Mouse (Mus musculus) kidney, postnatal 10 days (tissue): ENCODE results near the gene Nipsnap3a.
A peak's percentile ranks its signal among the peaks of the same experiment; 100 is the strongest.

ENCODE experiments used
- DNase-seq: peaks from one replicate; pipeline ENCODE4 v3.0.0; 2021; ENCODE audit warnings: mixed read lengths

Gene Nipsnap3a

GRCm38 (mm10) chr4:52989248-52989647 is at the start of gene Nipsnap3a:
Nipsnap3a (plus strand) TSS chr4:52989272.
- peak; percentile 36 for DNase-seq

DNA sequence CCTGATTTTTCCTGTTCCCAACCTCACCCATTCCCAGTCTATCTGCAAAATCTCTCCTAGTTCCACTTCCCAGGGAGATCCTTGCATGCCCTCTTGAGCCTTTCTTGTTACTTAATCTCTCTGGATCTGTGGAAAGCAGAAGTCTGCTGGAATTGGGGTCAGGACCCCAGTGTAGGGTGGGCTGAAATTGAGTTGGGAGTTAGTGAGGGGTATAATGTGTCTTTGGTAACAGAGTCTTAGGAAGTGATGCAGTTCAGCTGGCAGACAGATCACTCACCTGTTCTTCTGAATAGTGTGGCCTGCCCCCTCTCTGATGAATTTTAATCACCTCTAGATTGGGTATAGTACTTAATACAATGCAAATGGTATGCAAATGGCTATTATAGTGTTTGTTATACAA is 42.4 kb upstream of the Nipsnap3a start:
- DNase-seq: no peak

DNA sequence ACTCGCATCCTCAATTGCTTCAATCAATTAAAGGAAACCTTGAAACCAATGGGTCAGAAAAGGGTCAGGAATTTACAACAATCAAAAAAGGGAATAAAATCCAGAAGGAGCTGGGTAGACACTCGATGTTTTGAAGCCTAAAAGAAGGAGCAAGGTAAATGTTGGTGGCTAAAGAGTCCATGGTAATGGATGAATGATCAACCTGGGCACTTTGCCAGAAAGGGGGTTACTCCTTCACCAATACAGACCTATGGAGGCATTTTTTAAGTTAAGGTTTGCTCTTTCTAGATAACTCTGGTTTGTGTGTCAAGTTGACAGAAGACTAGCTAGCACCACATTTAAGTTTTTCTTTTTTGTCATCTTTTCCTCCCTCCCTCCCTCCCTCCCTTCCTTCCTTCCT is 40.1 kb upstream of the Nipsnap3a start:
- DNase-seq: peak; percentile 17

- DNase-seq: peak; percentile 28
These were observed 30.4 kb upstream of the Nipsnap3a start for GRCm38 (mm10) chr4:52958693-52959092.

DNA sequence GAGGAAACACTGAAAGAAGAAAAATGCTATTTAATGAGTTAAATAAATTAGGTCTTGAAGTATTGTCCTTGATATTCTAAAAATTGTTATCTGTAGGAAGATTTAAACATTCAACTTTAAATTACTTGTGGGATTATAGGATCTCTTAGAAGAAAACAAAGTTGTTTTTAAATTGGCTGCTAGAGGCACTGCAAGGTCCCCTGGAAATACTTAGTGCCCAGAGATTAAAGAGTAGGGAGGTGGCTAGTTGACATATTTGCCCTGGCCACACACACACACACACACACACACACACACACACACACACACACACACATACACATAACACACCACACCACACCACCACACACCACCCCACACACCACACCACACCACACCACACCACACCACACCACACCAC is 24.8 kb upstream of the Nipsnap3a start, which contains the start of gene Olfr270:
Gene Olfr270 (plus strand): TSS at position 301 of the 400 bp plus-strand sequence.
- DNase-seq: no peak

- DNase-seq: peak; percentile 14
These were observed 3.9 kb upstream of the Nipsnap3a start for GRCm38 (mm10) chr4:52985216-52985615.

GRCm38 (mm10) chr4:52986266-52986665 is 2.8 kb upstream of the Nipsnap3a start:
- no peak for DNase-seq

DNA sequence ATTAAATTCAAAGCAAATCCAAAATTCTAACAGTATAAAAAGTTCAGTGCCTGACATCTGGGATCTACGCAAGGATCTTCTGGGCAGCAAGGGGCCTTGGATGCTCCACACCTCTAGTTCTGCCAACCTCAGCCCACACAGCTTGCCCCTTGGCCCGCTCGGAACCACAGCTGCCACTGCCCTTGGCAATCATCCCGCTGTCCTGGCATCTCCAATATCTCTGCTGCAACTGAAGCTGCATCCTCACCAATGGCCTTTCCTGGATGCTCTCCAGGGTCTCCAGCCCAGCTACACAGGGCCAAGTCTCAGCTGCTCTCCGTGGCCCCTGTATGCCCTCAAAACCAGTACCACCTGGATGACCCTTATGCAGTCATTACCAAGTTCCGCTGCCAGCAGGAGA is 10.4 kb downstream of the Nipsnap3a start:
- no peak for DNase-seq

GRCm38 (mm10) chr4:53000154-53000553 is 11.1 kb downstream of the Nipsnap3a start:
- DNase-seq: no peak

DNA sequence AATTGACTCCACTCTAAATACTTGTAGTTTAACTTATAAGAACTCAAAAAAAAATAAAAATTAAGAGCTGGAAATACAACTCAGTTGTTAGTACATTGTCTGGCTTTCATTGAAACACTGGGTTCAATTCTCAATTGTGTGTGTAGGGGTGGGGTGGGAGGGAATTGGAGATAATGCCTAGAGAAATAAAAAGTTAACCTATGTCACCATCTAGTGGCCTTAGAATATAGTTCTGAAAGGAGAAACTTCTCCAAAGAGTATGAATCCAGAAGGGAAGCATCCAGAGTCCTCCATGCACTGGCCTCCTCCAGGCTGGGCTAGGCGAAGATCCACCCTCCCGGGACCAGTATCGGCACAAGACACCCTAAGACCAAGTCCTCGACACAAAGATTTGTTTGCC is 20.1 kb downstream of the Nipsnap3a start:
- DNase-seq: no peak

DNA sequence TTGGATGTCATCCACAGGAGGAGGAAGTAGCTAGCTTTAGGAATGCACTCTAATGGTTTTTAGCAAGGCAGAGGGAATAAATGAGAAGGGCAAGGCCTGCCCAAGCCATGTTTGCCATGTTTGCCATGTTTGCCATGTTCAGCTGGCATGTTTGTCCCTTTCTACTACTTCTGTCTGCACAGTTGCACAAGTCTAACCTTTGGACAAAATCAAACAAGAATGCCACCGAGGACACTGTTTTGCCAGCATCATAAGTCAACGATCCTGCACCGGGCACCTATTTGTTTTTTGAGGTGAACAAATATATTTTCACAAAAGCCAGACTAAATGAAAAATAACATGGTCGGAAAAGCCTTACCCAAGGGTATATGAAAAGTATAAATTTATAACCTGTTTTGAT is 20.8 kb downstream of the Nipsnap3a start:
- DNase-seq: no peak

DNA sequence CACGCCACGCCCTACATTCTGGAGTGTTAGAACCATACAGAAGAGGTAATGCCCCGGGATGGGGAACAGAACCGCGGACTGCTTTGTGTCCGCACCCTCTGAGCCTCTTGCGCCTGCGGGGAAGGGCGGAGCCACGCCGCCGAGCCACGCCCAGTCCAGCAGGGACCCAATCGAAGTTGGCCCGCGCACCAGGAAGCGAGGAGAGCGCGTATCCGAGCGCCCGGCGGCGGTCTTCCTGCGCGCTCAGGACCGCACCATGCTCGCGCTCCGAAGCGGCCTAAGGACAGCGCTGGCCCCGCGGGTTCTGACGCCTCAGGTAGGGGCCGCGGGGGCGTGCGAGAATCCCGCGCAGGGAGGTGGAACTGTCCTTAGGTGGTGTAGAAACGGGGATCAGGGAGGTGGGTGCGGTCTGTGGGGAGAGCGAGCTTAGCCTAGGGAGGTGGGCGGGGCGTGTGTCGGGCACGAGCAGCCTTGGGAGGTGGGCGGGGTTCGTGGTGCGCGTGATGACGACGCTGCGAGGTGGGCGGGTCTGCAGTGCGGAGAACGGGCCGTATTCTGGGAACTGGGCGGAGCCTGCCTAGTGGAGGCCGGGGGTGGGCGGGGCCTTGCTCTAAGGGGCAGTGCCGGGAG is 22.8 kb downstream of the Nipsnap3a start, which contains the start of gene Nipsnap3b:
Gene Nipsnap3b (plus strand): TSS at position 149 of the 630 bp plus-strand sequence.
- DNase-seq: peak; percentile 99

- DNase-seq: no peak
These were observed 25.3 kb downstream of the Nipsnap3a start for GRCm38 (mm10) chr4:53014421-53014820.

- DNase-seq: no peak
These were observed 26.0 kb downstream of the Nipsnap3a start for GRCm38 (mm10) chr4:53015024-53015423.

DNA sequence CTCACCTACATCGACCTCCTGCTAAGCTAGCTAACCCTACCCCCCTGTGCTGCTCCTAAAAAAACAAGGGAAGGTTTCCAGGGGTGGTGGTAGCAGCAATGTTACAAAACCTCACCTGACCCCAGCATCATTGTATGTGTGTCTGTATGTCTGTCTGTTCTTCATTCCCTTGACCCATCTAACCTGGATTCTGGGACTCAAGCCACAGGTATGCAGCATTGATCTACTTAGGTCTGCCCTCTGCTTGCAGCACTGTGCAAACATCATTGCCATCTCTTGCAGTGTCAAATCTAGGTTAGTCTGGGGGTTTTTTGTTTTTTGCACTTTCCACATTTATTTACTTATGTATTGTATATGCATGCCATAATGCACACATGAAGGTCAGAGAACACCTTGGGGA is 29.3 kb downstream of the Nipsnap3a start:
- no peak for DNase-seq

GRCm38 (mm10) chr4:53023189-53023925 is 34.3 kb downstream of the Nipsnap3a start:
- DNase-seq: no peak

GRCm38 (mm10) chr4:53024397-53024796 is 35.3 kb downstream of the Nipsnap3a start:
- no peak for DNase-seq

- DNase-seq: no peak
These were observed 38.7 kb downstream of the Nipsnap3a start for GRCm38 (mm10) chr4:53027811-53028210.

DNA sequence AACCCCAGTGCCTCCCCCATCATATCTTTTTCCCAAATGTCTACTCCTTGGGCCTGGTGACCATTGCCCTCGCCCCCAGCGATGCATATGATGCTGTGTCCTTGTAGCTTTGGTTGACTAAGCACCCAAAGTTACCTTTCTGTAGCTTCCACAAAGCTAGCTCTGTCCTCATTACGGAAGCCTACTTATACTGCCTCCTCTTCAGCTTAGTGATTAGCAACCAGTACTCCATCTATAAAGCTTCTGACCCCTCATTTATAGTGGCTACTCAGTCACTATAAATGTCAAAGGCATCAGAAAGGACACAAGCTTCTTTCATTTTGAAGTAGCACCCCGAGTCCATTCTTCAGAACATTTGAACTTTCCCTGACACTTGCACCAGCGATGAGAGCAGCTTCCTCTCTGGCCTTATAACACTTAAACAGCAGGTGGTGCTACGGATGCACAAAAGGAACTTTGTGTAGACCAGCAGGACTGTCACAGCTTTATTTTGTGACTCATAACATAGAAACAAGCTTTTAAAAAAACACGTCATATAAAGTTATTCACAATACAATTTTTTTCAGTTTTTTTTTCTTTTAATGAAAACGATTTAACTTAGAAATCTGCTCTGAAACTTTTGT is 41.4 kb downstream of the Nipsnap3a start:
- DNase-seq: peak; percentile 24

- no peak for DNase-seq
These were observed 54.7 kb downstream of the Nipsnap3a start for GRCm38 (mm10) chr4:53043819-53044218.

DNA sequence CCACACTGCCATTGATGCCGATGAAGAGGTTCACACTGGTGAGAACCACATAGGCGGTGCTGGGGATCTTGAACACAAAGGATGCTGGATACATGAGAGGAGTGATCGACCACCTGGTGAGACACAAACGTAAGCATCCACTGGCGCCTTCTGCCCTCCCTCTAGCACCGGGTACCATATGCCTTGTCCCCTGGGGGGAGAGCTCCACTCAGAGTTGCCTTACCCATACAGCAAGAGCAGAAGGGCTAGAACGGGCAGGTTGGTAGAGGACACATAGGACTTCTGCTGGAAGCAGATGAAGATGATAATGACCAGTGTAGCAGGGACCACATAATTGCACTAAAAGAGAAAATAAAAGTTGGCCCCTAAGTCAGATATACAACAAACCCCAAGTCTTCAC is 56.7 kb downstream of the Nipsnap3a start:
- DNase-seq: no peak

GRCm38 (mm10) chr4:53046238-53047022 is 57.4 kb downstream of the Nipsnap3a start:
- no peak for DNase-seq
